ENCODE assay signal across 16 mouse cellular contexts in the genomic region with DNA sequence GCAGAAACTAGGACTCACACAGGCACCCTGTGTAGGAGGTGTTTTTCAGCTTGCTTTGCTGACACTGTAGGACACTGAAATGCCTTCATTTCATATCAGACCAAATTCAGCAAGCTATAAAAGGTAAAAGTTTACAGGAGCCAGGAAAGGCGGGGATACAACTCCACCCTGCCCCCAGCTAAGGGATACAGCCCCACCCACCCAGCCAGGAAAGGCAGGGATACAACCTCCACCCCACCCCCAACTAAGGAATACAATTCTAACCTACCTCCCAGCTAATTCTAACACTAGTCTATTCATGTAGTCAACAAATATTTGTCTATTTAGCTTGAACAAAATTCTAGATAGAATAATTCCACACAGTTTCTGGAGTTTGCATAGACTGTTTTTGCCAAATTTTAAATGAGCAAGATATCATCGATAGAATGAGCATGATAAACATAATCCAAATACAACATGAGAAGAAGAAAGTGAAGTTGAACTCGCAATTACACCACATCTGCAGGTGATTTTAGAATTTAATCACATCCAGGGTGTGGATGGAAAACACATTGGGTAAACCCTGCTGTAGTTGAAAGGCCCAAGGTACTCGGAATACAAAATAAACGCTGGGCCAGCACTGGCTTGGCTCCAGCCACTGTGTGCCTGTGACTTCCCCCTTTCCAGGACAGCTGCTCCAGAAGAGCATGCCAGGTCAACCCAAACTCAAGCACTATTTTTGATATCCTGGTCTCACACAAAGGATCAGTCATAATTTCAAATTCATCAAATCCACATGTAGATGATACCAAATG. TPM values are rescaled to one million over a fixed set of nuclear protein-coding genes. Genes with fewer than 3 reads are reported as not detected.
A peak's percentile ranks its signal among the peaks of the same experiment; 100 is the strongest.
DNase-seq lines count a peak whose midpoint lies in the region; TF ChIP-seq lines count a peak whose summit lies in the region.
"Had no signal": no experiment of that assay in that cellular context is flagged by ENCODE, and none has a peak within 500 bp of the region (broad histone marks: within the 10 kb centered on the region; RNA-seq: fewer than 3 reads in every experiment).

No protein-coding gene starts in this region.

- H3K4me2 ChIP-seq in myocyte (ENCODE audit: low read depth), result no peak overlapping the region
- H3K4me2 ChIP-seq: forebrain, embryonic 12.5 days; kidney, embryonic 15.5 days; limb, embryonic 15.5 days; neural tube, embryonic 13.5 days had no signal

- no peak for TF ChIP-seq POLR2A in myocyte (IDR thresholded peaks at IDR 0.05; ENCODE audit: insufficient read length, low read depth)

- no peaks in the 10 kb centered on the region for H3K79me2 ChIP-seq in myocyte (ENCODE audit: control insufficient read depth, insufficient read depth)

- H3K27me3 ChIP-seq in myocyte (ENCODE audit: control insufficient read depth, insufficient read depth, insufficient read length), result no peaks in the 10 kb centered on the region
- H3K27me3 ChIP-seq: forebrain, embryonic 12.5 days; kidney, embryonic 15.5 days; limb, embryonic 15.5 days; neural tube, embryonic 13.5 days had no signal

- no peaks in the 10 kb centered on the region for H3K36me3 ChIP-seq in myocyte (ENCODE audit: control insufficient read depth, insufficient read depth)
- H3K36me3 ChIP-seq: forebrain, embryonic 12.5 days; kidney, embryonic 15.5 days; limb, embryonic 15.5 days; neural tube, embryonic 13.5 days had no signal

- no peak overlapping the region for H3ac ChIP-seq in myocyte (ENCODE audit: control insufficient read depth, insufficient read length)

- H3K4me3 ChIP-seq in myocyte, result no peak overlapping the region
- H3K4me3 ChIP-seq: forebrain, embryonic 12.5 days; kidney, embryonic 15.5 days; limb, embryonic 15.5 days; neural tube, embryonic 13.5 days had no signal

- peak; percentile 44 to 57 for DNase-seq in cerebellum, postnatal 10 days
- no peak for DNase-seq in cerebellum, adult 9-10 months
- peak; percentile 7 for DNase-seq in ovary, adult 18-20 months (ENCODE audit: low spot score)
- DNase-seq in ovary, postnatal 14 days (ENCODE audit: low spot score), result no peak
- DNase-seq in heart, postnatal 14 days, result peak; percentile 63 to 65
- DNase-seq in layer of hippocampus, adult 11-12 months (ENCODE audit: low spot score), result no peak
- DNase-seq in left cerebral cortex, adult 11 months (ENCODE audit: low spot score), result no peak
- DNase-seq: cerebellum, adult 11-12 months; midbrain, embryonic 14.5 days; right cerebral cortex, postnatal 14 days; thymus, postnatal 14 days had no signal

- intact Hi-C loops in heart, postnatal 14 days (cut with DNase I), result no loop called here

TF ChIP-seq in myocyte, 11 proteins besides CTCF, POLR2A, EP300 and RAD21:
- peak in 2 of 3 experiments; percentile 20 to 22 for TF ChIP-seq MYOG (IDR thresholded peaks at IDR 0.05; ENCODE audit: control insufficient read depth in 1 of 3, insufficient read depth in 1 of 3, insufficient read length in 2 of 3, low read depth in 2 of 3)
- TF ChIP-seq E2F4 (IDR thresholded peaks at IDR 0.05; ENCODE audit: insufficient read depth), result no peak
- no peak for TF ChIP-seq TCF3 (IDR thresholded peaks at IDR 0.05; ENCODE audit: insufficient read length, low read depth)
- TF ChIP-seq MYOD1 (IDR thresholded peaks at IDR 0.05; ENCODE audit: control insufficient read depth in 1 of 3, insufficient read length in 2 of 3, low read depth in 2 of 3), result peak in 2 of 3 experiments; percentile 20 to 52
- no peak for TF ChIP-seq POLR2AphosphoS2 (IDR thresholded peaks at IDR 0.05; ENCODE audit: insufficient read length, low read depth)
- TF ChIP-seq USF1 (IDR thresholded peaks at IDR 0.05; ENCODE audit: low read depth), result no peak
- TF ChIP-seq REST (IDR thresholded peaks at IDR 0.05; ENCODE audit: insufficient read depth, insufficient read length), result no peak

RNA-seq across cellular contexts. Expression of gene Ptgfr, which starts 7.1 kb away (rescaled TPM):
- total RNA-seq in heart, postnatal 14 days (2021), result 1 to 10 TPM; 1.3 to 3.1 TPM
- 0.02 TPM for polyA plus RNA-seq in myocyte (2012; fragmentation: generic; extraction: Trizol)

Comparison
In these comparisons a context has a peak if more than half of its experiments do, and no peak if none do; other contexts are left out.
1. DNase-seq: peak in cerebellum, postnatal 10 days (2 of 2), ovary, adult 18-20 months (single experiment) and heart, postnatal 14 days (2 of 2); none in cerebellum, adult 9-10 months (single experiment), ovary, postnatal 14 days (single experiment), layer of hippocampus, adult 11-12 months (single experiment) and left cerebral cortex, adult 11 months (single experiment).